Mouse (Mus musculus): ENCODE data around the gene Plxnc1.

- TF ChIP-seq CTCF (IDR thresholded peaks at IDR 0.05; ENCODE audit: borderline replicate concordance, extremely low read depth, insufficient read depth, insufficient read length) (no peak), POLR2A (IDR thresholded peaks at IDR 0.05; ENCODE audit: borderline replicate concordance, extremely low read depth, insufficient read depth, insufficient read length, poor library complexity, severe bottlenecking) (no peak)
Measured at GRCm38 (mm10) chr10:94789205-94789604, 155.4 kb downstream of the Plxnc1 start.
